Mouse (Mus musculus) bone marrow macrophage, adult 2 months (primary cell): ENCODE measurements at regions not wholly inside any gene's neighbourhood (a gene's known extent, or its start where the extent isn't known, plus 50 kb on each side); places are given as distances from the start of the nearest gene placed in this dataset.

Experiments used
- H3K27ac ChIP-seq: 2 replicates; pipeline ENCODE4 v1.5.1; 2012; ENCODE audit warnings: low read depth, low read length; ENCODE audit not compliant: insufficient read depth
- H3K4me1 ChIP-seq: 2 replicates; pipeline ENCODE4 v1.6.1; 2012; ENCODE audit warnings: low read length; ENCODE audit not compliant: control insufficient read depth, insufficient read depth
- H3K4me3 ChIP-seq: 2 replicates; pipeline ENCODE4 v1.5.1; 2012; ENCODE audit warnings: mild to moderate bottlenecking, low read length, moderate library complexity; ENCODE audit not compliant: insufficient read depth
- CTCF ChIP-seq: IDR thresholded peaks from 2 replicates; pipeline ENCODE4 v1.5.1; 2012; ENCODE audit warnings: low read depth, mild to moderate bottlenecking, low read length, moderate library complexity
- POLR2A ChIP-seq: IDR thresholded peaks from 2 replicates; pipeline ENCODE4 v1.6.1; 2012; ENCODE audit warnings: mild to moderate bottlenecking, low read depth, low read length, borderline replicate concordance

GRCm38 (mm10) chr10:123997260-123997659 is 733.5 kb downstream of the Fam19a2 start:
- no peak overlapping the region for H3K4me3 ChIP-seq
- peaks cover 5% of the 10 kb centered on the region for H3K4me1 ChIP-seq
- H3K27ac ChIP-seq = no peak overlapping the region
- TF ChIP-seq CTCF (no peak), POLR2A (no peak)

- TF ChIP-seq CTCF = no peak
- no peak for TF ChIP-seq POLR2A
- Histone ChIP-seq H3K27ac (peak overlapping the region; percentile 62; the same call in 1 of the 2 replicates), H3K4me1 (peaks cover 5% of the 10 kb centered on the region), H3K4me3 (no peak overlapping the region)
Observed at GRCm38 (mm10) chr10:123998959-123999358, 735.2 kb downstream of the Fam19a2 start.

- no peak overlapping the region for H3K27ac ChIP-seq
- H3K4me1 ChIP-seq = no peaks in the 10 kb centered on the region
- no peak overlapping the region for H3K4me3 ChIP-seq
- TF ChIP-seq POLR2A = no peak
- no peak for TF ChIP-seq CTCF
Observed at GRCm38 (mm10) chr10:124045031-124045430, 781.2 kb downstream of the Fam19a2 start.

DNA sequence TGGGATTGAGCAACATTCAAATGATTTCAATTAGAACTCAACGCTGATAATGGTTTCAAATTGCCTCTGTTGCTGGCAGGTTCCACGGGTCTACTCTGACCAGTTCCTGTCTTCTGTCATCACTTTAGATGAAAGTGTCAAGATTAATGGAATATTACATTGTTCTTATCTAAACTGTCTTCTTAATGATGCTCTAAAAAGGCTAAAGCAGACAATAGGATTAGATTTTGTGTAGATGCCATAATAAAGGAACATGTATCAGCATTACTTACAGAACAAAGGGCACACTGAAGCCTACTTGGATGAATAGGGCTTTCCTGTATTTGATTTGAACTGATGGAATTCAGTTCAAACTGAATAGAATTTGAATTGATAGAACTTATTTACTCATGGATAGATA is 782.0 kb downstream of the Fam19a2 start:
- H3K4me1 ChIP-seq = no peaks in the 10 kb centered on the region
- TF ChIP-seq POLR2A (no peak), CTCF (no peak)
- no peak overlapping the region for H3K4me3 ChIP-seq
- no peak overlapping the region for H3K27ac ChIP-seq

GRCm38 (mm10) chr10:124082756-124083155 is 819.0 kb downstream of the Fam19a2 start:
- H3K4me1 ChIP-seq = no peaks in the 10 kb centered on the region
- H3K4me3 ChIP-seq = no peak overlapping the region
- TF ChIP-seq POLR2A = no peak
- no peak for TF ChIP-seq CTCF
- H3K27ac ChIP-seq = no peak overlapping the region

GRCm38 (mm10) chr10:124090547-124090946 is 826.8 kb downstream of the Fam19a2 start:
- no peak for TF ChIP-seq CTCF
- TF ChIP-seq POLR2A = no peak
- Histone ChIP-seq H3K4me3 (no peak overlapping the region), H3K27ac (no peak overlapping the region), H3K4me1 (no peaks in the 10 kb centered on the region)

GRCm38 (mm10) chr10:124091364-124091763 is 827.6 kb downstream of the Fam19a2 start:
- TF ChIP-seq CTCF (no peak), POLR2A (no peak)

DNA sequence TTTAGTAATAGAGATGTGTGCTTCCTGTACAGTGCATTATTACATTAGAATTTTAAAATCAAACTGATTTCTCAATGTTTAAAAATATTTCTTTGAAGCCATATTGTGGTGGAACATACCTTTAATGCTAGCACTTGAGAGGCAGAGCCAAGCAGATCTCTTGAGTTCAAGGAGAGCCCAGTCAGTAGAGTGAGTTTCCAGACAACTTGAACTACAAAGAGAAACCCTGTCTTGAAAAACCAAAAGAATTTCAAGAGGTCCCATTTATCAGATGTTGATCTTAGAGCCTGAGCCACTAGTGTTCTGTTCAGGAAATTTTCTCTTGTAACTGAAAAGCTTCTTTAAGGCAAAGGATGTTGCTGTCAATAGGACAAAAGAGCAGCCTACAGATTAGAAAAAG is 855.8 kb downstream of the Fam19a2 start:
- Histone ChIP-seq H3K27ac (no peak overlapping the region), H3K4me1 (no peaks in the 10 kb centered on the region), H3K4me3 (no peak overlapping the region)
- TF ChIP-seq POLR2A (no peak), CTCF (no peak)

More at GRCm38 (mm10) chr10:124091364-124091763, 827.6 kb downstream of the Fam19a2 start:
- H3K27ac ChIP-seq = no peak overlapping the region
- no peaks in the 10 kb centered on the region for H3K4me1 ChIP-seq
- H3K4me3 ChIP-seq = no peak overlapping the region

DNA sequence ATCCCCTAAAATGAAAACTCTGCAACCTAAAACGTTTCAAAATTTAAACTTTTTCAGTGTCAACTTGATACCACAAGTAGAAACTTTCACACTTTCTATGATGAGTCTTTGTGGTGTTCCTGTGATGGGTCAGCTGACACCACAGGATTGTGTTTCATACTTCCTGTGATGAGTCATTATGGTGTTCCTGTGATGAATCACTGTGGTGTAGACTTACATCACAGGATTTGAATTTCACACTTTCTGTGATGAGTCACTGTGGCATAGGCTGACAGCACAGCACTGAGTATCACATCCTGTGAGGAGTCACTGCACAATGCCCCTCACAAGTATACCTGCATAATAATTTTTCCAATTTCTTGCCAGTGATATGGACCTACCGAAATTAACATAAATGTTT is 874.7 kb downstream of the Fam19a2 start:
- Histone ChIP-seq H3K4me3 (no peak overlapping the region), H3K27ac (no peak overlapping the region), H3K4me1 (peaks cover 2% of the 10 kb centered on the region; the same call in 1 of the 2 replicates)
- TF ChIP-seq POLR2A (no peak), CTCF (no peak)

GRCm38 (mm10) chr10:124142336-124142735 is 878.5 kb downstream of the Fam19a2 start:
- Histone ChIP-seq H3K27ac (no peak overlapping the region), H3K4me1 (peaks cover 2% of the 10 kb centered on the region; the same call in 1 of the 2 replicates), H3K4me3 (no peak overlapping the region)
- TF ChIP-seq POLR2A = no peak
